Mouse (Mus musculus): ENCODE results near the gene Wbp2. TPM values are rescaled to one million over a fixed set of nuclear protein-coding genes. Genes with fewer than 3 reads are reported as not detected.

The Wbp2 gene
- 139 and 334 TPM in 2 replicates for polyA plus RNA-seq (2012; rRNA removed)

- H3K27ac ChIP-seq (ENCODE audit: insufficient read depth, low read depth, low read length): peak within 1 kb of the TSS; percentile 97
- no peak for TF ChIP-seq CTCF (IDR thresholded peaks at IDR 0.05; ENCODE audit: extremely low read depth, insufficient read length, insufficient replicate concordance, low read depth, low read length)
- peak; percentile 70 for TF ChIP-seq POLR2A (IDR thresholded peaks at IDR 0.05; ENCODE audit: low read depth, low read length)
- WGBS: 3% methylated on average over 40 of the region's 43 CpGs
- H3K4me1 ChIP-seq (ENCODE audit: control insufficient read depth, insufficient read depth, insufficient read length, low read length): peaks cover 17% of the 10 kb centered on the region
- H3K4me3 ChIP-seq (ENCODE audit: low read depth, low read length): peak within 1 kb of the TSS; percentile 81
- no peaks in the 10 kb centered on the region for H3K27me3 ChIP-seq (ENCODE audit: control insufficient read depth, insufficient read depth, low read length)
- peaks cover 22% of the 10 kb centered on the region for H3K36me3 ChIP-seq (ENCODE audit: control insufficient read depth, insufficient read depth, low read length)
These were observed at the start of gene Wbp2 for GRCm38 (mm10) chr11:116086258-116087193. TSS of gene Wbp2 (minus strand) at chr11:116086995.

DNA sequence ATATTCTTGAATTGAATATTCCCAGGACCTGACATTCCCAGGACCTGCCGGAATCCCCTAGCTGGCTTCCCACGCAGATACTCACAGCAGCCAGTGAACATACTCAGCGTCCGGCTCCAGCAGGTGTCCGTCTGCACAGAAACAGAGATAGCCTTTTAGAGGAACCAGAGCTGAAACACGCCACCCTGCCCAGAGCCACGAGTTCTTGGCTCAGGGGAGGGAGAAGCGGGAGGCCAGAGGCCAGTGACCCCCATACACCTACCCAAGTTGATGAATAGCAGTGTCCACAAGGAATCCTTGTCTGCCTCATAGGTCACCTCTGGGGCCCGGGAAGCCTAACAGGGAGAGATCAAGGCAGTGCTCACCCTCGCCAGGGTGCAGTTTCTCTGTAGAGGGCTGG, 47.4 kb upstream of the Wbp2 start:
- Histone ChIP-seq H3K36me3 (ENCODE audit: control insufficient read depth, insufficient read depth, low read length) (peaks cover 2% of the 10 kb centered on the region; the same call in 1 of the 2 replicates), H3K4me3 (ENCODE audit: low read depth, low read length) (no peak overlapping the region), H3K4me1 (ENCODE audit: control insufficient read depth, insufficient read depth, insufficient read length, low read length) (peaks cover 17% of the 10 kb centered on the region), H3K27ac (ENCODE audit: insufficient read depth, low read depth, low read length) (no peak overlapping the region), H3K27me3 (ENCODE audit: control insufficient read depth, insufficient read depth, low read length) (no peaks in the 10 kb centered on the region)
- no peak for TF ChIP-seq POLR2A (IDR thresholded peaks at IDR 0.05; ENCODE audit: low read depth, low read length)
- TF ChIP-seq CTCF (IDR thresholded peaks at IDR 0.05; ENCODE audit: extremely low read depth, insufficient read length, insufficient replicate concordance, low read depth, low read length): no peak
- 87% methylated on average over 10 of the region's 10 CpGs for WGBS

- Histone ChIP-seq H3K4me3 (ENCODE audit: low read depth, low read length) (no peak overlapping the region), H3K27me3 (ENCODE audit: control insufficient read depth, insufficient read depth, low read length) (no peaks in the 10 kb centered on the region), H3K27ac (ENCODE audit: insufficient read depth, low read depth, low read length) (no peak overlapping the region), H3K4me1 (ENCODE audit: control insufficient read depth, insufficient read depth, insufficient read length, low read length) (peaks cover 16% of the 10 kb centered on the region), H3K36me3 (ENCODE audit: control insufficient read depth, insufficient read depth, low read length) (peaks cover 2% of the 10 kb centered on the region; the same call in 1 of the 2 replicates)
- WGBS: 74% methylated on average over 5 of the region's 5 CpGs
- TF ChIP-seq POLR2A (IDR thresholded peaks at IDR 0.05; ENCODE audit: low read depth, low read length) (no peak), CTCF (IDR thresholded peaks at IDR 0.05; ENCODE audit: extremely low read depth, insufficient read length, insufficient replicate concordance, low read depth, low read length) (no peak)
These were observed 46.7 kb upstream of the Wbp2 start for GRCm38 (mm10) chr11:116133497-116133896.

GRCm38 (mm10) chr11:116132366-116133333, 45.9 kb upstream of the Wbp2 start:
- WGBS: 80% methylated on average over 16 of the region's 16 CpGs
- TF ChIP-seq CTCF (IDR thresholded peaks at IDR 0.05; ENCODE audit: extremely low read depth, insufficient read length, insufficient replicate concordance, low read depth, low read length): no peak
- no peak for TF ChIP-seq POLR2A (IDR thresholded peaks at IDR 0.05; ENCODE audit: low read depth, low read length)
- Histone ChIP-seq H3K36me3 (ENCODE audit: control insufficient read depth, insufficient read depth, low read length) (peaks cover 6% of the 10 kb centered on the region; the same call in 1 of the 2 replicates), H3K4me3 (ENCODE audit: low read depth, low read length) (no peak overlapping the region), H3K27ac (ENCODE audit: insufficient read depth, low read depth, low read length) (no peak overlapping the region), H3K27me3 (ENCODE audit: control insufficient read depth, insufficient read depth, low read length) (no peaks in the 10 kb centered on the region), H3K4me1 (ENCODE audit: control insufficient read depth, insufficient read depth, insufficient read length, low read length) (peaks cover 18% of the 10 kb centered on the region)

DNA sequence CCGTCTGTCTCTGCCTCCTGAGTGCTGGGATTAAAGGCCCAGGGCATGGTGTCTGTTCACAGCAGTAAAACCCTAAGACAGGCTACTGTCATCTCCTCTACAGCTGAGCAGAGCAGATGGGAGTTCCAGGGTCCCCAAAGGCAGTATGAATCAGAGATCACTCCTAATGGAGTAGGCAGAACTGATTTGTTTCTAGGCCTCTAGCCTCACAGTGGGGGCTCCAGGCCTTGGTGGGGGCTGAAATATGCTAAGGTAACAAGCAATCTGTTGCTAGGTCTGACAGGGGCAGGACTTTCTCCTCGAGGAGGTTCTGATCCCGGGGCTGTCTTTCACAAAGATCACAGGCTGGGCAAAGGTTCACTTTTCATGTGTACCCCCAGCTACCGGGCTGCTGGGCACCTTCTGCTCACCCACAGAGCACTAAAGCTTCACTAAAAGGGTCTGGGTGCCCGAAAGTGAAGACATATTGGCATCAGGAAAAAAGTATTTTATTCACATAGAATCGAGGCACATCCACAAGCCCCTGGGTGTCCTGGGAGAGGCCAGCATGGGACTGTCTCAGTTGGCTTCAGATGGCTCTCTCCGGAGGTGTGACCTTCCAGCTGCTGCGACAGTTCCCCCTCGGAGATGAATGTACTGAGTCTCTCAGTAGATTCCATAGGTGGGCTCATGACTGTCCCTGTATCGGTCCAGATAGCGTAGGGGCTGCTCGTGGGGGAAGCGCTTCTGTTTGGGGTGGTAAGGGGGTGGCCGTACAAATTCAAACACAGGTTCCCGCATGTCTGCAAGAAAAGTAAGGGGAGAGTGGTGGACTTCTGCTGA, 44.8 kb upstream of the Wbp2 start:
- H3K4me1 ChIP-seq (ENCODE audit: control insufficient read depth, insufficient read depth, insufficient read length, low read length): peaks cover 23% of the 10 kb centered on the region
- H3K4me3 ChIP-seq (ENCODE audit: low read depth, low read length): peak overlapping the region; percentile 73
- peaks cover 14% of the 10 kb centered on the region for H3K36me3 ChIP-seq (ENCODE audit: control insufficient read depth, insufficient read depth, low read length)
- TF ChIP-seq CTCF (IDR thresholded peaks at IDR 0.05; ENCODE audit: extremely low read depth, insufficient read length, insufficient replicate concordance, low read depth, low read length) (no peak), POLR2A (IDR thresholded peaks at IDR 0.05; ENCODE audit: low read depth, low read length) (no peak)
- peak overlapping the region; percentile 97 for H3K27ac ChIP-seq (ENCODE audit: insufficient read depth, low read depth, low read length)
- no peaks in the 10 kb centered on the region for H3K27me3 ChIP-seq (ENCODE audit: control insufficient read depth, insufficient read depth, low read length)
- 72% methylated on average over 15 of the region's 15 CpGs for WGBS

DNA sequence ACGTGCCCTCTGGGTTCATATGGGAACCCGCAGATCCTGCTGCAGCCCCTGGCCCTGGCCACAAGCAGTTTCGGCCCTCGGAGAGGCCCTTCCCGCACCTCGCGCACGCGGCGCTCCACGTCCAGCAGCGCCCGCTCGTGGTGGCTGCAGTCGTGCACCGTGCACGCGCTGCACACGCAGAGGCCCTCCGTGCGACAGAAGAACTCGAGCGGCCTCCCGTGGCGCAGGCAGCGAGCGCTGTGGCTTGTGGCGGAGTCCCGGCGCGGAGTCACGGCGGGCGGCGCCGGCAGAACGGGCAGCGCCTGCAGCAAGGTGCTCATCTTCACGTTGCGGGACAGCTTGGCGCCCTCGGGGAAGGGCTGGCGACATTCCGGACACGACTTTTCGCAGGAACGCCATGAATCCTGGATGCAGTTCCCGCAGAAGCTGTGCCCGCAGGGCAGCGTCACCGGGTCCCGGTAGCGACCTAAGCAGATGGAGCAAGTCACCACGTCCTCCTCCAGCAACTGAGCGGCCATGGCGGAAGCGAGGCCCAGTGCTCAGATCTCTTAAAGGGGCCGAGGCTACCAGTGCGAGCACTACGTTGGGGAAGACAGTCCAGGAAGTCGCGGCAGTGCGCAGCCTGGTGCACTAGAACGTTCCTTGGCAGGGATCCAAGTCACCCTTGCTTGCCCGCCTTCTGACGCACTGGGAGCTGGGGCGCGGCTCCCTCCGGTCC, 43.9 kb upstream of the Wbp2 start, which contains the start of gene Trim65:
Gene Trim65 (minus strand): TSS at position 641 of the 718 bp plus-strand sequence.
- Histone ChIP-seq H3K27me3 (ENCODE audit: control insufficient read depth, insufficient read depth, low read length) (no peaks in the 10 kb centered on the region), H3K4me3 (ENCODE audit: low read depth, low read length) (peak within 1 kb of the TSS; percentile 73), H3K4me1 (ENCODE audit: control insufficient read depth, insufficient read depth, insufficient read length, low read length) (peaks cover 23% of the 10 kb centered on the region), H3K27ac (ENCODE audit: insufficient read depth, low read depth, low read length) (peak within 1 kb of the TSS; percentile 97), H3K36me3 (ENCODE audit: control insufficient read depth, insufficient read depth, low read length) (peaks cover 24% of the 10 kb centered on the region)
- under 1% methylated on average over 69 of the region's 69 CpGs for WGBS
- peak; percentile 60 for TF ChIP-seq CTCF (IDR thresholded peaks at IDR 0.05; ENCODE audit: extremely low read depth, insufficient read length, insufficient replicate concordance, low read depth, low read length)
- TF ChIP-seq POLR2A (IDR thresholded peaks at IDR 0.05; ENCODE audit: low read depth, low read length): peak; percentile 13

Data from small intestine, adult 2 months (tissue).